Mouse (Mus musculus) right cerebral cortex, adult 18-20 months (tissue): ENCODE results near the gene Fem1b.
"Not testable (repeated sequence)": the region's sequence is repeated elsewhere in the genome, so short reads cannot be mapped to it uniquely, and the experiment has no call there.

Experiments used
- DNase-seq: peaks from one replicate; pipeline ENCODE4 v3.0.0; 2022; ENCODE audit warnings: mixed read lengths

Fem1b gene

GRCm38 (mm10) chr9:62811516-62812121, at the start of gene Fem1b:
Gene Fem1b, minus strand, starts transcription at chr9:62811934.
- peak; percentile 91 for DNase-seq

- no peak for DNase-seq
Measured at GRCm38 (mm10) chr9:62860866-62861265, 49.1 kb upstream of the Fem1b start.

- not testable (repeated sequence) for DNase-seq
Measured at GRCm38 (mm10) chr9:62860102-62860501, 48.4 kb upstream of the Fem1b start.

- no peak for DNase-seq
Measured at GRCm38 (mm10) chr9:62858266-62859019, 46.7 kb upstream of the Fem1b start.

GRCm38 (mm10) chr9:62857719-62858261, 46.1 kb upstream of the Fem1b start, which contains the start of gene Calml4:
Gene Calml4, plus strand, starts transcription at chr9:62858080.
- DNase-seq = no peak

GRCm38 (mm10) chr9:62857216-62857615, 45.5 kb upstream of the Fem1b start:
- no peak for DNase-seq

GRCm38 (mm10) chr9:62854483-62854882, 42.7 kb upstream of the Fem1b start:
- no peak for DNase-seq

- no peak for DNase-seq
Measured at GRCm38 (mm10) chr9:62851571-62851970, 39.8 kb upstream of the Fem1b start.

- DNase-seq = no peak
Measured at GRCm38 (mm10) chr9:62848641-62849040, 36.9 kb upstream of the Fem1b start.

GRCm38 (mm10) chr9:62847694-62848093, 36.0 kb upstream of the Fem1b start:
- DNase-seq = peak; percentile 82

- no peak for DNase-seq
Measured at GRCm38 (mm10) chr9:62844461-62844860, 32.7 kb upstream of the Fem1b start.

- DNase-seq = no peak
Measured at GRCm38 (mm10) chr9:62843356-62844024, 31.8 kb upstream of the Fem1b start.

- DNase-seq = no peak
Measured at GRCm38 (mm10) chr9:62839172-62839770, 27.5 kb upstream of the Fem1b start.

GRCm38 (mm10) chr9:62838506-62839171, 26.9 kb upstream of the Fem1b start, which contains the start of gene Cln6:
Gene Cln6, plus strand, starts transcription at chr9:62838785.
- peak; percentile 78 for DNase-seq

- no peak for DNase-seq
Measured at GRCm38 (mm10) chr9:62838146-62838505, 26.4 kb upstream of the Fem1b start.

GRCm38 (mm10) chr9:62837611-62838010, 25.9 kb upstream of the Fem1b start:
- DNase-seq = no peak

- DNase-seq = no peak
Measured at GRCm38 (mm10) chr9:62835705-62836446, 24.1 kb upstream of the Fem1b start.

- DNase-seq = no peak
Measured at GRCm38 (mm10) chr9:62834906-62835305, 23.2 kb upstream of the Fem1b start.

GRCm38 (mm10) chr9:62829877-62830276, 18.1 kb upstream of the Fem1b start:
- DNase-seq = no peak

GRCm38 (mm10) chr9:62828662-62829086, 16.9 kb upstream of the Fem1b start:
- DNase-seq = peak; percentile 95

- peak; percentile 54 for DNase-seq
Measured at GRCm38 (mm10) chr9:62827939-62828652, 16.4 kb upstream of the Fem1b start.
